Mouse (Mus musculus) retina, adult 2 months (tissue): ENCODE data around the gene Zfp207.
"Not testable (repeated sequence)": the region's sequence is repeated elsewhere in the genome, so short reads cannot be mapped to it uniquely, and the experiment has no call there.

Source experiments
- DNase-seq: peaks from one replicate; pipeline ENCODE4 v3.0.0-alpha.2; 2012; ENCODE audit warnings: low read depth, low spot score

The Zfp207 gene

GRCm38 (mm10) chr11:80383019-80383625, at the start of gene Zfp207:
Zfp207 (plus strand) TSS chr11:80383279.
- DNase-seq = peak; percentile 91

DNA sequence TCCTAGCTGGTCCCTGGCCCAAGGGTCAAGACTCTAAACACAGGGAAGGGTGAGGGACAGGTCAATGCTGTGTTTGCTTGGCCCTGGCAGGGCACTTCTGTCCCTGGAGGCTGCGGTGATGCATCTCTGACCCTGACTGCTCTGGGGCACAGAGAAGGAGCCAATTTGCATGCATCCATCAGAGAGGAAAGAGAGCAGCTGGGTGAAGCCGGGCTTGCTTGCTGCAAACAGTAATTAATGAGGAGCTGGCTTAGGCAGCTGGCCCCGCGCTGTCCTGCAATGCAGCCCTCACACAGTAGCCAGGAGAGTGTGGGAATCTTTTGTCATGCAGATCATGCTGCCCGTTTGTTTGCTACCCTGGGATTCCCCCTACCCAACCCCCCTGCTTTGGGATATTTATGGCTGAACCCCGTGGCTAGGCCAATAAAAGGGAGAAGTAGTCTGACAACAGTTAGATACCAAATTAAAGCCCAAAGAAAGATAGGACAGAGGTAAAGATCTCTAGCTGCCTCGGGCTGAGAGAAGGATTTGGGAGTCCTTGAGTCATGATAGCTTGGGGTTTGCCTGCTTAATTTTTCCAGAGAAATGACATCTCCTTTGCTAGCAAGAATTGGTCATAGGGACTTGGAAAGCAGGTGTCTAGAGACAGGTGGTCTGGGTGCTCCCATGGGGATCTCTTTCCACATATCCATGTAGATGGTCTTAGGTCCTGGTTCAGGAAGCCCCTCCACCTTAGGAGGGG, 47.3 kb upstream of the Zfp207 start:
- DNase-seq = no peak

- no peak for DNase-seq
Observed at GRCm38 (mm10) chr11:80336351-80336730, 46.7 kb upstream of the Zfp207 start.

DNA sequence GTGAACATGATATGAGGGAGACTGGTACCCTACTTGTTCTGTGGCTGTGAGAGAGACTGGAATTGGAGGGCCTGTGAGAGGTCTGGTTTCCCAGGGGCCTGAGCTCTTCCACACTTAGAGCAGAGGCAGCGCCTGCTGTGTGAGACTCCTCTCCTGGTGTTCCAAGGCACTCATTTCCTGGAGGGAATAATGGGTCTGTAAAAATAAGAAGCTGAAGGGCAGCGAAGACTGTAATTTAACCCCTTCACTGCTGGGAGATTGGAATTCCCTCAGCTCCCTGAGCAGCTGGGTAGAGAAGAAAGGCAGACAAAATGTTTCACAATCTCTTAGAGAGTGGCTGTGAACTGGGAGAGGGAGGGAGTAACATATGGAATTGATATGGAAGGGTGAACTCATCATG, 40.6 kb upstream of the Zfp207 start:
- DNase-seq = no peak

DNA sequence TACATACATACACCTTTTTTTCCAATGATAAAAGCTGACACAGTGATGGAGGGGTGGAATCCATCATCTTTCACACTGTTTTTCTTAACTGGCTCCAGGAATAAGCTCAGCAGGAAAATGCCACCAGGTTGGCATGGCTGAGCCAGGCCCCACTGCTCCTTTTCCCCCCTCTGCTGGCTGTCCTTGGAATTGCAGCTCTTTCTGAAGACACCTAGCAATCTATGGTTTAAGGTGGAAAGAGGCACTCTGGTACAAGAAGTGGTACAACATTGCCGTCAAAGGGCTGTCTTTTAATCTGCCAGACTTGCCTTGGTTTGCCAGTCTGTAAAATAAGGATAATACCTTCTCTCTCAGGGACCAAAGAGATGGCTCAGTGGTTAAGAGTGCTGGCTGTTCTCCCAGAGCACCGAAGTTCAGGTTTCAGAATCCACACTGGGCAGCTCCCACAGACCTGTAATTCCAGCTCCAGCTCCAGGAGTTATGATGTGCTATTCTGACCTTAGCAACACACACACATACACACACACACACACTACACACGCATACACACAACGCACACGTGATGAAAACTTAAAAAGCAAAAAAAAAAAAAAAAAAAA, 31.1 kb upstream of the Zfp207 start:
- DNase-seq = peak; percentile 68

GRCm38 (mm10) chr11:80354832-80355231, 28.2 kb upstream of the Zfp207 start:
- no peak for DNase-seq

- no peak for DNase-seq
Observed at GRCm38 (mm10) chr11:80368949-80369348, 14.1 kb upstream of the Zfp207 start.

- no peak for DNase-seq
Observed at GRCm38 (mm10) chr11:80376651-80377050, 6.4 kb upstream of the Zfp207 start.

DNA sequence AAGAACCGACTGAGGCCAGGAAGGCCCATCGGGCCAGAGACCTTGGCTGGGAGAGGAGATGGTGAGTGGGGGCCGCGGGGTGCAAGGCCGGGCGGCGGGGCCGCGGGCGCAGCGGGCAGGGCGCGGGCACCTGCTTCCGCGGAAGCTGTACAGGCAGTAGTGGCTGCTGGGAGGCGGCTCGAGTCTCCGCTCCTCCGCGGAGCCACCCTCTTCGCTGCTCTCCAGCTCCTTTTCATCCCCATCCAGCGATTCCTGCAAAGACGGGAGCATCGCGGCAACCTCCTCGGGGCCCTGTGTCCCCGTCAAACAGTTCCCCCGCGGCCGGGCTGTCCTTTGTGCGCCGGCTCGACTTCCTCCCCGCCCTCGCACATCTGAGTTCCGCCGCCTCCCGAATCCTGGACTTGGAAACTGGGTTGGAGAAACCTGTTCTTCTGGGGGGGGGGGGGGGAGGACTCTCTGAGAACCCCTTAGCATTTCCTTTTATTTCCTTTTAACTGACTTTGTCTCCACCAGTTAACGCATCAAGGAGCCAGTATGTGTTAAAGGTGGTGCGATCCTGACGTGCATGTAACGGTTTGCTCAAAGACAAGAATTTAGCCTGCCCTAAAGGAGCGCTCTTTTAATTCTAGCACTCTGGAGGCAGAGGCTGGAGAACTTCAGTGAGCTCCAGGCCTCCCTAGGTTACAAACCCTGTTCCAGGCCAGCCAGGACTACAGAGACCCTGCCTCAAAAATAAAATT, 5.2 kb upstream of the Zfp207 start, which contains the start of gene 5730455P16Rik:
Gene 5730455P16Rik, minus strand, starts transcription at position 323 of the 740 bp plus-strand sequence.
- DNase-seq = peak; percentile 65

GRCm38 (mm10) chr11:80378452-80379068, 4.5 kb upstream of the Zfp207 start:
- not testable (repeated sequence) for DNase-seq

DNA sequence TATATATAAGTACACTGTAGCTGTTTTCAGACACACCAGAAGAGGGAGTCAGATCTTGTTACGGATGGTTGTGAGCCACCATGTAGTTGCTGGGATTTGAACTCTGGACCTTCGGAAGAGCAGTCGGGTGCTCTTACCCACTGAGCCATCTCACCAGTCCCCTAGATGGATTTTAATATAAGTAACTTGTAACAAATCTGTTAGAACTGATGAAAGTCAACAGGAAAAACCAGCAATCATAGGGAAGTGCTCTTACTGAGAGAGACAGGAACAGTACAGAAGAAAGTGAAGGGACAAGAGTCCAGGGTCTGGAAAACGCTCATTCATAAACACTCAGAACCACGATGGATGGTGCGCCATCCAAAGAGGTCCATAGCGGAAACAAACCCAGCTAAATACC, 3.9 kb upstream of the Zfp207 start:
- not testable (repeated sequence) for DNase-seq

DNA sequence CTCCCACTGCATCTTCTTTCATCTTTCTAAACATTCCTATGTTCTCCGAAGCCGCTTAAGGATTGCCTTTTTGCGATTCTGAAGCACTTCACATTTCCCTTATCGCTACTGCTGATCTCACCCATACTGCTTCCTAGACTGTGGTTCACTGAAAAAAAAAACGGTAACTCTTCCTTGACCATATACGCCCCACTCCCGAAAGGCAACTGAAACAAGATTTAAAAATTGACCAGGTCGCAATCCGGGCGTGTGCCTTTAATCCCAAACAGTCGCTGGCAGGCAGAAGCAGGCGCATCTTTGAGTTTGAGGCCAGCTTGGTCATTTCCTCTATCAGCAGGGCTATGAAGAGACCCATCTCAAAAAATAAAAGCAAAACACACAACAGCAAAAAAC, 457 bp upstream of the Zfp207 start:
- no peak for DNase-seq

GRCm38 (mm10) chr11:80383626-80384046, 557 bp downstream of the Zfp207 start:
- peak; percentile 16 for DNase-seq

- DNase-seq = no peak
Observed at GRCm38 (mm10) chr11:80384461-80384860, 1.4 kb downstream of the Zfp207 start.

GRCm38 (mm10) chr11:80385055-80385454, 2.0 kb downstream of the Zfp207 start:
- no peak for DNase-seq

- DNase-seq = no peak
Observed at GRCm38 (mm10) chr11:80386790-80387189, 3.7 kb downstream of the Zfp207 start.

GRCm38 (mm10) chr11:80389885-80390284, 6.8 kb downstream of the Zfp207 start:
- no peak for DNase-seq

DNA sequence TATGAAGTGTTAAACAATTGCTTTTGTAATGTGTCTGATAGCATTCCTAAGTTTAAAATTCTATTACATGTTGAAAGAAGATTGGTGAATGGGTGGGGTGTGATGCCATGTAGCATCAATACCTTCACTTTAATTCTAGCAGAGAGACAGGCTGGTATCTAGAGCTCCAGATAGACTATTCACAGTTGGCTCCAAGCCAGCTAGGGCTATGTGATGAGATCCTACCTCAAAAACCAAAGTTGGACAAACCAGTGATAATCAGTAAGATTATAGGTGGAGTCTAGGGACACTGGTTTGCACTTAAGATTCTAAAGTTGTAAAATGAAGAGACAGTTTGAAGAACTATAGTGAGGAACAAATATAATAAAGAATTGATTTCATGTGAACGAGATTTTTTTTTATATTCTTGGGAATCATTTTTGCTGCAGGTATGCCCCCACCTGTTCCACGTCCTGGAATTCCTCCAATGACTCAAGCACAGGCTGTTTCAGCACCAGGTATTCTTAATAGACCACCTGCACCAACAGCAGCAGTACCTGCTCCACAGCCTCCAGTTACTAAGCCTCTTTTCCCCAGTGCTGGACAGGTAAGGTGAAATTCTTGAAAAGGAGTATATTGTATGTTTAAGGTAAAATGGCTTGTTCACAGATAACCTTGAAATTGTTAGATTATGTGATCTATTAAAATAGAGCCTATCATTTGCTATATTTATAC, 8.5 kb downstream of the Zfp207 start:
- no peak for DNase-seq

DNA sequence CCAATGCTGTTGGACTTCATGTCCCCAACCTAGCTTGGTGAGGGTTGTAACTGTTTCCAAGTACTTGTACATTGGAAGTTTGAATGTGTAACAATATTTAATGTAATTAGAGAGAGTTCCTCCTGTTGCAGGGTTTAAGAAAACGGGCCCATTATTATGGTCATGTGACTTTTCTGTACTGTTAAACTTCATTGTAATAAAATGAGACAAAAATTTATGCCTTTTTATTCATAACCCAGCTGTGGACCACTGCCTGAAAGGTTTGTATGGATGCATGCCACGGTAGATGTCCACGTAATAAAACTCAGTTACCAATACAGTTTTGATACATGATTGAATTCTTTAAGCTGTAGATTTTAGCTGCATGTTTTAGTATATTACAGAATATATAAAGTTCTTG, 12.9 kb downstream of the Zfp207 start:
- DNase-seq = no peak

DNA sequence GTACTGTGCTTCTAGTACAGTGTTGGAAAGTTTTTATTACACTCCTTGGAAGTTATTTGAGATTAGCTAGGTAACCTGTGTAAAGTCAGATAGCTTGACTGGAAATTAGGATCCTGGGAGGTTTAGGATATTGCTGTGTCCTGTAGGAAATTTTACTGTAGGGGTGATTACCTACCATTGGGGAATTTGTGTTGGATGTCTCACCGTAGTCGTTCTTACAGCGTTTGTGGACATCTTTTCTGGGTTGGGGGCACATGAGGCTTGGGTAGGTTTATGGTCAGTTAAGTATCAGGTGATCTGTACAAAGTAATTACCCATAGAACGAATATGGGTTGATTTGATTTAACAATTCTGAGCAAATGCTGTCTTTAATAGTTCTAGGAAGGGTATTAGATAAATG, 13.5 kb downstream of the Zfp207 start:
- DNase-seq = no peak

DNA sequence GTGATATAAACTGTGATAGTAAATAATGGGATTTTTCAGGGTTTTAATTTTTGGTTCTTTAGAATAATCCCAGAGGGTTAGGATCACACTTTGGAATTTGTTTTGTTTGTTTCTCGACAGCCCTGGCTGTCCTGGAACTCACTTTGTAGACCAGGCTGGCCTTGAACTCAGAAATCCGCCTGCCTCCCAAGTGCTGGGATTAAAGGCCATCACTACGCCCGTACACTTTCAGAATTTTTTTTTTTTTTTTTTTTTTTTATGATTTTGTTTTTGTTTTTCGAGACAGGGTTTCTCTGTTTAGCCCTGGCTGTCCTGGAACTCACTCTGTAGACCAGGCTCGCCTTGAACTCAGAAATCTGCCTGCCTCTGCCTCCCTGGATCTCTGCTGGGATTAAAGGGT, 24.8 kb downstream of the Zfp207 start:
- DNase-seq = not testable (repeated sequence)
